Mouse (Mus musculus): ENCODE measurements at regions not wholly inside any gene's neighbourhood (a gene's known extent, or its start where the extent isn't known, plus 50 kb on each side); places are given as distances from the start of the nearest gene placed in this dataset.
A peak's percentile ranks its signal among the peaks of the same experiment; 100 is the strongest.

DNA sequence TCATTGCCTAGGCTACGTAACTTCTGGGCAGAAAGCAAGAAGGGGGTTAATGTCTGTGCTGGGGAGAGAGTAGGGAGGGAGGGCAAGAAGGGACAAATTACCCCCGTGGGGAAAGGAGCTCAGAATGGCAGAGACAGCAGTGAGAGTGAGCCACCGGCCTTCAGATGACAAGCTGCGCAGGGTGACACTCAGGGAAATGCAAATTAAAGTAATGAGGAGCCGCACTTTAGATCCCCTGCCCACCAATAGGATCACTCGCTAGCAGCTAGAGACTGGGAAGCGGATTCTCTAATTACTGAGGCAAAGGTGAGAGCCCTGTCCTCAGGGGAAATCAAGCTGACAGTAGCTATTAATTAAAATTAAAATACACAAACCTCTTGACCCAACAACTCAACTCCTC, 202.5 kb downstream of the Arhgef10l start:
- no peak for DNase-seq (ENCODE audit: low spot score)

DNA sequence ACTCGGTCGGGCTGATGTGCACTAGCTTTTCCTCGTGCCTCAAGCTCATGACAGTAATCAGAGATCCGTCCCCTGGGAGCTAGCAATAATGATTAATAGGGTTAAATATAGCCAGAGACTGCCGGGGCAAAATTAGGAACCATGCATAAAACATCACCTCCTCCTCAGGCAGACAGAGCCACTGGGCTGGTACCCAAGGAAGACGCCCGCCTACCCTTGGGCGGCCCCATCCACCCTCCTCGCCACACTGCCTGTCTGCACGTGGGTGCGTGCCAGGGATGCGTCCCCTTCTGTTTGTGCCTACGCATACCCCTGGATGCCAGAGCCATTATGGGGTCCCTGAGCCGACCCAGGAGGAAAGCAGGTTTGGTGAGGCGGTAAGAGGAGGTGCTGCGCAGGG, 204.5 kb downstream of the Arhgef10l start:
- DNase-seq (ENCODE audit: low spot score), result no peak

DNA sequence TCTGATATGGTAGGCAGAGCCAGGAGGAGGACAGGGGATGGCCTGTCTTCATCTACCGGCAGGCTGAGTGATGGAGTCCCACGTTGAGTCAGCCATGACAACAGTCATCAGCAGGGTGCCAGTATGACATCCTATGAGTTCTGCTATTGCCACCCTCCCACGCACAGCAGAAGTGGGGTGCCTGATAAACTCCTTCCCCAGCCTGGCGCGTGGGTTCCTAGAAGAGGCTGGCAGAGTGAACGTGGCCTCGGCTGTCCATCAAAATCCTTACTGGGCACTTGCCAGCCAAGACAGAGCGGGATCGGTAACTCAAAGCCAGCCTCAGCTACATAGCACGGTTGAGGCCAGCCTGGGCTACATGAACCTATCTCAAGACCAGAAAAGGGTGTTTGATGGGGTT, 202.5 kb upstream of the Igsf21 start:
- DNase-seq (ENCODE audit: low spot score), result no peak

DNA sequence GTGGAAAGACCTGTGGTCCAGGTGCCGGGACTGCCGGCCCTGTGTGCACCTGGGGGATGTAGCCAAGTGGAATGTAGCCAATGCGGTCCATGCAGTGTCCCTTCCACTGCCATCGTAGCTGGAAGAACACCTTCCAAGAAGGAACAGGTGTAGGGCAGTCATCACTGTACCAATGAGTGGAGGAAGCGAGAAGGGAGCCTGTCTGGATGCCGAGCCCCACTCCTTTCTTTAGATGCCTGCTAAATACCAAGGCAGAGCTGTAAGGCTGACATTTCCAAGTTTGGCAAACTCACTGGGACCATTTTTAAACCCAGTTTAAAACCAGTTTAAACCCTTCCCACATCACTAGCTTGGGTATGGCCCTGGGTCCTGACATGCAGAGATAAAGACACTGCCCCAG, 199.9 kb upstream of the Igsf21 start:
- no peak for DNase-seq (ENCODE audit: low spot score)

DNA sequence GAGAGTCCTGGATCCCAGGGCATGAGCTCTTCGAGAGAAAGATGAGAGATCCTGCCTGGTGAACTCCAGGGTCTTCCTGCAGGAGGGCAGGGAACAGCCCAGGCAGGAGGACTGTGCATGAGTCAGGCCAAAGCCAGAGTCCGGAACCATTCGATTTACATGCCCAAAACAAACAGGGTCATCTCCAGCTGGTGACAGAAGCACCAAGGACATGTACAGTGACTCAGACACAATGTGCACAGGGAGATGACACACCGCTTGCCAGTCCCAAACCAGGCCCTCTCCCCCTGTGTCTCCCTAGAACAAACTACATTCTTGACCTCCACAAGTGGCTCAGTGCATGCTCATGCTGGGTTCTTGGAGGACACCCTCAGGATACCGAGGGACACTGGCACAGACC, 199.3 kb upstream of the Igsf21 start:
- no peak for DNase-seq (ENCODE audit: low spot score)

DNA sequence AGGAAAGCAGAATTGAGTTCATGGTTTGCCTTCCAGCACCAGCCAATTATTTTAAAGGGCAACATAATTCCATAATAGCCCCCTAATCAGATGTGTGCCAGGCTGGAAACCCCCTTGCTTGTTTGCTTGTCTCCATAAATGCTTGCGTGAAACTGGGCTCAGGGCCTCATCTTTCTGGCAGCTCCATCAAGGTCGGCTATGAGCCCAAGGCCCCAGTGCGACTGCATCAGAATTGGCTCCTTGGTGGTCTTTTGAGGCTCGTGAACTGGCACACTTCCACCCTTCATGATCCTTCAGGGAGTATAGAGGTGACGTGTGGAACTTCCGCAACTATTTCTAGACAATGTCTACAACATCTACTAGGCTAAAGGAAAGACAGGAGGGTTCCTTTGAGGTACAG, 196.6 kb upstream of the Igsf21 start:
- DNase-seq (ENCODE audit: low spot score), result no peak

DNA sequence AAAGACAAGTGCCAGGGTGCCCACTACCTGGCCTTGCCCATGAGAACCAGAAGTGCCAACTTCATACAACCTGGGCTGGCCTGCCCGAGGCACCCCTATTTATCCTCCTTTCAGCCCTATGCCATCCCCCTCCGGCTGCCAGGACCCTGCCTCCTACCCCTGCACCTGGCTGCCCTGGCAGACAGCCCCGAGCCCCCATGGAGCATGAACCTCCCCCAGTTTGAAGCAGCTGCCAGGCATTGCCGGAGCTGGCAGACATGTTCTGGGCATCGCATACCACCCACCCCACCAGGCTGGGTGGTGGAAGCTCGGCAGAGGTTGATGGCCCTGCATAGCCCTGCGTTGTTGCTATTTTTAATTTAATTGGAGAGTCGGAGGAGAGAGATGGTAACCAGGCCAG, 195.2 kb upstream of the Igsf21 start:
- no peak for DNase-seq (ENCODE audit: low spot score)

DNA sequence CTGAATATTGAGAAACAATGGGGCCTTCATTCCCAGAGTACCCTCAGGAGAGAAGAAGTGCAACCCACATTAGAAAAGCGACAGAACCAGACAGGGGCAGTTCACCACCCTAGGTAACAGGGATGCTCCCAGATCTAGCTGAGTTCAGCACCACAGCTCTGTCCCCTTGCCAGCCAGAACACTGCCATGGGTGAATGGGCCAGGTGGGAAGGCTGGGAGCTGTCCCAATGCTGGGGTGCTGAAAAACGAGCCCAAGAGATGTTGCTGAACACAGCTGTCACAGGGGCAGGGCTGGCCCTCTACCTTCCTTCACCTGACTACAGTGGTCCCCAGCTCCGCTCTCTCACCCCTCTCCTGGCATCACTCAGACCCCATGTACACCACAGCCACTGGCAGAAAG, 193.3 kb upstream of the Igsf21 start:
- DNase-seq (ENCODE audit: low spot score), result peak; percentile 52

DNA sequence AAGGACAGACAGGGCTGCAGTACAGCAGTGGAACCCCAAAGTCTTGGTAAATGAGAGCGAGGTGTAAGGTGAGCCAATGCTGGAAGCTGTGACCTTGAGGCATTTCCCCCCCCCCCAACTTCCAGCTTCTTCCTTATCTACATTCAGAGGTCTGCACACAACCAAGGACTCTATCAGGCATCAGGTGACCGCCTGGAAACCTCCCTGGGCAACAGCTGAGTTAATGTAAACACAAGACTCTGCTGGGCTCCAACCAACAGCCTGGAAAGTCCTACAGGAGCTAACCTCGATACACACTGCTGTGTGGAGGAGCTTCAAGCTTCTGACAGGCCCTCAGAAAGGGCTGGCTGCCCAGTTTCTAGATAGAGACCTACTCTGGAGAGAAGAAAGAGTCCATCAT, 189.4 kb upstream of the Igsf21 start:
- DNase-seq (ENCODE audit: low spot score), result no peak

DNA sequence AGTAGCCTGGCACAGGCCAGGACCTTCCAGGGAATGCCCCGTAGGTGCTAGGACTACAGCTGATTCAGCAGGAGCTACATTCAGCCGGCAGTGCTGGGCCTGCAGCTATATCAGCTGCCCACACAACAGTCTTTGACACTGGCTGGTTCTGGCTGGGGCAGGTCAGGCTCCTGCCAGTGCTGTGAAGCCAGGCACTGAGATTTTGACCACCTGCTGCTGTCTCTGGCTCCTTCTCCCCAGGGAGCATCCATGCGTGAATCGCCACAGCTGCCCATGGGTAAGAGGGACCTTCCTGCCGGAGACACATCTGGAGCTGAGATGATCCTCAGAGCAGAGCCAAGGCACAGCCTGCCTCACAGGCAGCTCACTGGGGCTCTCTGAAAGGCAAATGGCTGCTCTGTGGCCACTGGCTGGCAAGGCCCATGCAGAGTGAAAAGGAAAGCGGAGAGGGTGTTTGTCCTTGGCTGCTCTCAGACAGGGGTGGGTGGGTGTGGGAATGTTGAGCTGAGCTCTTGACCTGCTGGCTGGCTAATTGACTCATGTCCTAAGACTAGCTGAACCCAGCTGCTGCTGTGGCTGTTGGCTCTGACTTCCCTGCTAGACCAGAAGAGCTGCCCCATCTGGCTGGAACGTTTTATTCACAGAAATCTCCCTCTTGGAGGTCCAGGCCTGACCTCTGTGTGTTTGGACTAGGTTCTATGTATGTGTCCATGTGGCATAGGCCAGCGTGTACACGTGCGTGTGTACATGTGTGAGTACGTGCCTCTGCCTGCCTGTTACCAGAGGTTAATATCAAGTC, 187.4 kb upstream of the Igsf21 start:
- no peak for DNase-seq (ENCODE audit: low spot score)

DNA sequence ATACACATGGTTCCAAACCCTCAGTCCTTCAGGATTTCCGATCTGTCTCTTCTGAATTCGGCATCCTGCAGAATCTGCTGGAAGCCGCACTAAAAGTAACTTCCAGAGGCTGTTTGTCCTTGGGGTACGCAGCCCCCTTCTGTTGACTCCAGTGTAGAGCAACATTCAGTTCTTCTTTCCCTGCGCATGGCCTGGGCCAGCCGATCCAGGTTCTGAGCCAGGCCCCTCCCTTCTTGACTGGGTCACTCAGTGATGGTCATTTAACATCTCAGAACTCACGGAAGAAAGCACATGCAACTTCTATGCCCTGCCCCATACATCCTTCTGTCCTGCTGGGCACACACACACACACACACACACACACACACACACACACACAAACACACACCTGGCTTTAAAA, 185.5 kb upstream of the Igsf21 start:
- DNase-seq (ENCODE audit: low spot score), result no peak

DNA sequence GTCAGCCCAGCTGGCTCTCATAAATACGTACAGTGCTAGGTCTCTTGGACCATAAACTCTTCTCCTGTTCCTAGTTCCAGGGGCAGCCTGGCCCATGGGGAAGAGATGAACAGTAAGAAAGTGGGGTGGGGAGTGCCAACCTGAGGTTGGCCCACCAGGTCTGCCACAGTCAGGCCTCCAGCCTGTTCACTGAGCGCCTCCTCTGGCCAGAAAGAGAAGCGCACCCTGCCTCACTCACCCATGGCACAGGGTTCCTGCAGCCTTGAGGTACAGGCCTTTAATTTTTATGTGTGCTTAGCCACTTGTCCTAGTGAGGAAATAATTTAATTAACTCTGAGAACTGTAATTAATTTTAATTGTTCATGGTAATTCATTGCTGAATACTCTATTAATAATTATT, 180.5 kb upstream of the Igsf21 start:
- no peak for DNase-seq (ENCODE audit: low spot score)

DNA sequence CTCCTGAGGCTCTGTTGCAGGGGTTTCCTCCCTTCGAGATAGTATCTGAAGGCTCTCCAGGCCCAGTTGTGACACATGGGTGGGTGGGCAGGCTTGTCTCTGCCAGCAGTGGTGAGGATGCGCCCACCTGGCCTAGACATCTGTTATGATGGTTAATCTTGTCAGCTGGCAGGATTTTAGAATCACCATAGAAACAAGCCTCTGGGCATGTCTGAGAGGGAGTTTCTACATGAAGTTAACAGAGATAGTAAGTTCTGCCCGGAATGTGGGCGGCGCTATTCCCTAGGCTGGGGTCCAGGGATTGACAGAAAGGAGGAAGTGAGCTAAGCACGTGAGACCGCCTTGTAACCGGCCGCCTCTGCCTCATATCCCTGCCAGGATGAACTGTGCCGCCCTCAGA, 177.2 kb upstream of the Igsf21 start:
- DNase-seq (ENCODE audit: low spot score), result no peak

DNA sequence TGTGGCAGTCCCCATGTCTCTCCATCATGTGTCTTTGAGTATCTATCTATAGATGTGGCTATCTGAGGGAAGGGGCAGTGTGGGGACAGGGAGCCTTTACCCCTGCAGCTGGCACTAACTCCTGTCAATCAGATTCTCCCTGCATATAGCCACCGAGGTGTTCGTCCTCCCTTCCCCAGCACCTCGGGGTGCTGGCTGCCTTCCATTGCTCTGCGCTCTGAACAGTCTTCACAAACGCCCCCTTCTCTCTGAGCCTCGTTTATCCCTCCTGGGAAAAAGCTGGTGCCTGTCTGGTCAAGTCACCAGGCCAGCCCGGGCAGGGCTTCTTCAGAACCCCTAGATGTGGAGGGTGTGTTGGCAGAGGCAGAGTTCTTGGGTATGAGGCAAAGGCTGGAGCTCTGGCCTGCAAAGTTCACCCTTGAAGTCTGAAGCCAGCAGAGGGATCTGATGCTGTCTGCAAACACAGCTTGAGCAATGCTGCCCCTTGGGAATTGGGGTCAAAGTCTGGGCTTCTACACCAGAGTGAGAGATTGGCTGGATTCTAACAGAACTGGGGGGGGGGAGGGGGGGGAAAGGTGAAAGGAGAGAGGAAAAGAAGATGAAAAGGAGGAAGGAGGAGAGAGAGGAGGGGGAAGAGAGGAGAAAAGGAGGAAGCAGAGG, 175.5 kb upstream of the Igsf21 start:
- DNase-seq (ENCODE audit: low spot score), result no peak

DNA sequence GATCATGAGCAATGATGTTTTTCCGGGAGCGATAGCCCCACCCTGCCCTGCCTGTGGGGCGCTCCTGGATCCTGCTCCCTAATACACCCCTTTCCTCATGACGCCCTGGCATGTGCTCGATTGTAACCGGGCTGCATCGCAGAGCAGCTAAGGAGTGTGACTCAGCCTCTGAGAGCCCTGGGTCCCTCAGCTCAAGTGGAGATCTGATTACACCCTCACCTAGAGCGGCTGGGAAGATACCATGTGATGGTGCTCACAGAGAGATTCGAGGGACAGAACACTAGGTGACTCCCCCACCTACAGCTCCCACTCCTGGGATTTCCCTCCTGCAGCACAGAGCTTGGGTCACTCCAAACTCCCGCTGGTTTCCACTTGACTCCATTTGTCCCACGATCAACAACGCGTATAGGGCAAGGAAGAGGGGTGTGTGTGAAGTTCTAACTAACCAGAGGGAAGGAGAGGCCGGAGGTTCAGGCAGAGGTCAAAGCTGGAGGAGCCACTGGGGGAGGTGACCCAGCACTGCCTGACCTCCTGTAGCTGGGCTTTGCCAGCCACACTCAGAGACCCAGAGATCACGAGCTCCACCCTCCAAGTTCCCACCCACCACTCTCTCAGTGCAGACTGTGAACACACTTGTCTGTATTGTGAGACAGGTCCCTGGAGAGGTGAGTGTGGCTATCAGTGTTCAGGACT, 173.3 kb upstream of the Igsf21 start:
- no peak for DNase-seq (ENCODE audit: low spot score)

DNA sequence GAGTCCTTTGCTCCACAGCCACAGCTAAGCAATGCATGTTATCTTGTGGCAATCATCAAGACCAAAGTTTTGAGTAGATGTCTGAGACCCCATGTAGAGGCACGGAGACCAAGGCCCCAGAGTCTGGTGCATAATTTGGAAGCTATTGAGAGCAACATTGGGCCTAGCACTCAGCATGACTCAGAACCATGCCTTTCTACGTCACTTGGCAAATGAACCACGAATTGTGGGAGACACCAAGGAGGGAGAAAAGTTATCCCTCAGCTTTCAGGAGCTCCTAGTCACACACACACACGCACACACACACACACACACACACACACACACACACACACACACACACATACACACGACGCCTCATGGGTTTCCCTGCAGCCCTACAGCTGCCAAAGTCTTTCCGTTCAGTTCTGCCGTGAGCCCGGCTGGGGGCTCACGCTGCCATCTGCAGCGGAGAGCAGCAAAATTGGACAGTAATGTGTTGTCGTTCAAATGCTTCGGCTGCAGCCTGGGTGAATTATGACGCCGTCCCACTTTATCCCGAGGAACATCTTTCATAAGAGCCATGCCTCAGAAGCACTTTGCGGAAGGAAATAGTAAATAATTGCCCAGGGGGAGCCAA, 165.8 kb upstream of the Igsf21 start:
- DNase-seq (ENCODE audit: low spot score), result no peak

DNA sequence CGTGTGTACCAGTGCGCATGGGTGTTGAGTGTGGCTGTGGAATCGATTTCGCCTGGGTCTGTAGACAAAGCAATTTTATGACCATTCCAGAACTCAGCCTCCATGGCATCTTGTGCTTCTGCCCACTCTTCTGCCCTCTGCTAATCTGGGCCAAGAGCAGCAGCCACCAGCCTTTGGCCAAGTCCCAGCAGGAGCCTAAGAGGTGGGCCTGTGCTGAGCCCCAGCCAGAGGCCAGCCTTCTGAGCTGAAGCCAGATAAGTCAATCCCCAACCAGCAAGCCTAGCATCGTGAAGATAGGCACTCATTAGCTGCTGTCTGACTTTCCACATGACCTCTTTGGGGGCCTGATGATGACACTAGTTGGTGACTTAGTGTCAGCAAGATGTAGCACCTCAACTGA, 161.9 kb upstream of the Igsf21 start:
- DNase-seq (ENCODE audit: low spot score), result no peak

DNA sequence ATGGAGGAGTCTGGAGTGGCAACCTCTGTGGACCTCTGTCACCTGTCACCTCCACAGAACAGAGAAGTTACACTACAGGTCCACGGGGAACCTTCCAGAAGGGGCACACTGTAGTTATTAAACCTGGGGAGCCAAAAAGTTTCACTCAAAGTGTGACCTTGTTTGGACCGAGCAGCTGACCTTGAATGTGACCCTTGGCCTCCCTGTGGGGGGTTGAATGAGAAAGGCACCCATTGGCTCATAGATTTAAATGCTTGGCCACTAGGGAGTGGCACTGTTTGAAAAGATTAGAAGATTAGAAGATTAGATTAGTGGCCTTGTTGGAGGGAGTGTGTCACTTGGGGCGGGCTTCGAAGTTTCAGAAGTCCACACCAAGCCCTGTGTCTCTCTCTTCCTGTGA, 160.3 kb upstream of the Igsf21 start:
- DNase-seq (ENCODE audit: low spot score), result no peak

DNA sequence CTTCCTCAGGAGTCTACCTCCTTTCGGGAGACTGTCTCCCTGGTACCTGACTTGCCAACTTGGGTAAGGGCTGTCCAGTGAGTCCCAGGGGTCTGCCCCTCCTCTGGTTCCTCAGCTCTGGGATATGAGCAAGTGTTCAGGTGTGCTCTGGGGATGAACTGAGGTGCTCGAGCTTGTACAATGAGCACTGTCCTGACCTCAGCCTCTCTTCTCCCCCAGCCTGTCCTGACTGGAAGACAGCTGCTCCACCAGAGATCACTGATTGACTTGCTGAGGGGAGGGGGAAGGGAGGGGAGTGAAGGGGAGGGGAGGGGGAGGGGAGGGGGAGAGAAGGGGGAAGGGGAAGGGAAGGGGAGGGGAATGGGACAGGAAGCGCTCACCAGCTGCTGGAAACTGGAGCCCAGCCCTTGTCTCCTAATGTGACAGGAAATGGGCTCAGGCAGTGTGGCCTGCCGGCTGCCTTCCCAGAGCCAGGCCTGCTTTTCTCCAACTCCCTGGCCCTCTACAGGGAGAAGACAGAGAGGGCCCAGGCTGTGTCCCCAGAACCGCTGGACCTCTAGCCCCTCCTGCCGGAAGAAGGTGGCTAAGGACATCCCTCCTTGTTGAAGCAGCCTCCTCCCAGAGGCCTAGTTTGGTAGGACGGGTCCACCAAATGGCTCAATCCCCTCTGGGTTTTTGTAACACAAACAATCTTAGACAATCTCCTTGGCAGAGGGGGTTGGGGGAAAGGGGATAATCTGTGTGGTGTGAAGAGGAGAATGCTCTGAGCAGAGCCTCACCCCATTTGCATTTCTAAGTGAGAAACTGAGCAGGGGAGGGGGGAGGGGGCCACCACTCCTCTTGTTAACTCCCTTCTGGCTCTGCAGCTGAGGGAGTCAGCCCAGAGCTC, 159.7 kb upstream of the Igsf21 start:
- no peak for DNase-seq (ENCODE audit: low spot score)

DNA sequence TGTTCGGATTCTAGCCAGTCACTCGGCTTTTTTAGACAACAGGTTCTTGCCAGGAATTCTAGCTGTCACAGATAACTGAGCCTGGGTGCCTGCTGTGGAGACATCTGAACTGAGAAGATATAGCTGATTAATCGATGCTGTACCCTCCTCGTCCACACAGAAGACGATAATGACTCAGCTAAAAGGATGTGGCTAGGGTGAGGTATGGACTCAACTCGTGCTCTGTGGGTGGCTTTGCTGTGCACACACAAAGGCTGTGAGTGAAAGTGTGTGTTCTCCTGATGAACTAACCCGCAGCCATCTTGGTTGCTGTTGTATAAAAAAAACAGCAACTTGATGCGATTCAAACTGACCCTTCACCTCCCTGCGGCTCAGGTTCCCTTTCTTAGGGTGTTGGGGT, 158.8 kb upstream of the Igsf21 start:
- no peak for DNase-seq (ENCODE audit: low spot score)

DNA sequence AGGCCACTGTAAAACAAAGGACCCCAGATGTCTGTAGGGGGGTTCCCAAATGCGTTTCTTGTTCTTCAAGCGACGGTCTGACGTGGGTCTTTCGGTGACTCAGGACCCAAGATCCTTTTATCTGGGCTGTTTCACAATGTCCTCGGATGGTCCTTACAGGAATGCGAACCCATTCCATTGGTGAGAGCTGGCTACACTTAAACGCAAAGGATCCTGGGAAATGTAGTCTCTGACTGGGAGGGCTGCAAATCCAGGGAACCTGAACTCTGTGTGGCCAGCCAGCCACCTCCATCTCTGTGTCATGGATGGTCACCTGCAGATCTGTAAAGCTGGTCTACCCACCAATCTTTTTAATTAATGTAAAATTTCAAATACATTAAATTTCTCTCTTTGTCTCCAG, 156.5 kb upstream of the Igsf21 start:
- DNase-seq (ENCODE audit: low spot score), result no peak

DNA sequence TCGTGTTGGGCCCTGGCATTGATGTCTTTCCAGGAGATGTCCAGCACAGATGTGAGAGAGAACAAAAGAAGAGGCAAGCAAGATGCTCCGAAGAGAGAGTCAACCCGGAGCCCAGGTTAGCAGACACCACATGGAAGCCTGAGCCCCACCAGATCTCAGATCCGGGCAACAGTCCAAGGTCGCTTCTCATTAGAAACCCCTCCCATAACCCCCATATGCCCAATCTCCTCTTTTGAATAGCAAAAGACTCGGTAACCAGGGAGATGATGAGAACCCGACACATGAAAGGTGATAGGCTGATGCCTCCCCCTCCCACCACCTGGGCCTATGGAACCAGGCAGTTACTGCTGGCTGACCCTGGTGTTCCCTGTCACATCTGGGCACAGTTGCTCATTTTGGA, 155.7 kb upstream of the Igsf21 start:
- DNase-seq (ENCODE audit: low spot score), result no peak
